Mouse (Mus musculus) G1E-ER4 (cell line): Measurements from ENCODE around the gene Olfr1154. TPM values are rescaled to one million over a fixed set of nuclear protein-coding genes. Genes with fewer than 3 reads are reported as not detected.

Source experiments
- GATA1 ChIP-seq: IDR thresholded peaks from one replicate; pipeline ENCODE4 v1.8.0; 2012; ENCODE audit warnings: low read length, inconsistent platforms
- polyA plus RNA-seq: library from polyadenylated mRNA; stranded (reverse); fragments of >175 nt; gene quantifications from 2 replicates; pipeline ENCODE4 v1.2.3, GENCODE M21; 2012

Gene Olfr1154
- polyA plus RNA-seq = not detected in 2 replicates

- TF ChIP-seq GATA1 = no peak
Observed at GRCm38 (mm10) chr2:87905066-87905465, at the start of gene Olfr1154. Olfr1154 (minus strand) TSS chr2:87905166.

- TF ChIP-seq GATA1 = no peak
Observed at GRCm38 (mm10) chr2:87953000-87953399, 48.0 kb upstream of the Olfr1154 start, which contains the start of gene Olfr1156. Olfr1156 (minus strand) TSS chr2:87953100.

GRCm38 (mm10) chr2:87945037-87945436, 40.1 kb upstream of the Olfr1154 start, which contains the start of gene Olfr1155:
Olfr1155 (minus strand) TSS chr2:87945137.
- TF ChIP-seq GATA1 = no peak

- no peak for TF ChIP-seq GATA1
Observed at GRCm38 (mm10) chr2:87894662-87895061, 10.3 kb downstream of the Olfr1154 start, which contains the start of gene Olfr1153. Olfr1153 (plus strand) TSS chr2:87894962.

- no peak for TF ChIP-seq GATA1
Observed at GRCm38 (mm10) chr2:87866192-87866591, 38.8 kb downstream of the Olfr1154 start, which contains the start of gene Olfr1152. Olfr1152 (plus strand) TSS chr2:87866492.

GRCm38 (mm10) chr2:87855562-87855961, 49.4 kb downstream of the Olfr1154 start, which contains the start of gene Olfr1151:
Olfr1151 (plus strand) TSS chr2:87855862.
- no peak for TF ChIP-seq GATA1

Other genes with a start within 250 kb of the Olfr1154 start
- not detected in 2 replicates for gene Olfr1134, start 246.7 kb downstream of the Olfr1154 start, polyA plus RNA-seq
- not detected in 2 replicates for gene Olfr1135, start 231.5 kb downstream of the Olfr1154 start, polyA plus RNA-seq
- gene Olfr1136, start 211.2 kb downstream of the Olfr1154 start, polyA plus RNA-seq = not detected in 2 replicates
- not detected in 2 replicates for gene Olfr1137, start 192.0 kb downstream of the Olfr1154 start, polyA plus RNA-seq
- gene Olfr1138, start 165.2 kb downstream of the Olfr1154 start, polyA plus RNA-seq = not detected in 2 replicates
- not detected in 2 replicates for gene Olfr1140, start 161.4 kb downstream of the Olfr1154 start, polyA plus RNA-seq
- gene Olfr1141, start 151.2 kb downstream of the Olfr1154 start, polyA plus RNA-seq = not detected in 2 replicates
- gene Olfr152, start 125.7 kb downstream of the Olfr1154 start, polyA plus RNA-seq = not detected in 2 replicates
- gene Olfr1143, start 104.6 kb downstream of the Olfr1154 start, polyA plus RNA-seq = not detected in 2 replicates
- not detected in 2 replicates for gene Olfr1145, start 95.3 kb downstream of the Olfr1154 start, polyA plus RNA-seq
- not detected in 2 replicates for gene Olfr1148, start 74.6 kb downstream of the Olfr1154 start, polyA plus RNA-seq
- not detected in 2 replicates for gene Olfr1150-ps1, start 61.2 kb downstream of the Olfr1154 start, polyA plus RNA-seq
- not detected in 2 replicates for gene Olfr1151, start 49.3 kb downstream of the Olfr1154 start, polyA plus RNA-seq
- gene Olfr1152, start 38.7 kb downstream of the Olfr1154 start, polyA plus RNA-seq = not detected in 2 replicates
- gene Olfr1153, start 10.2 kb downstream of the Olfr1154 start, polyA plus RNA-seq = not detected in 2 replicates
- gene Olfr1155, start 40.0 kb upstream of the Olfr1154 start, polyA plus RNA-seq = not detected in 2 replicates
- not detected in 2 replicates for gene Olfr1156, start 47.9 kb upstream of the Olfr1154 start, polyA plus RNA-seq
- not detected in 2 replicates for gene Olfr1157, start 63.1 kb upstream of the Olfr1154 start, polyA plus RNA-seq
- not detected in 2 replicates for gene Olfr74, start 69.5 kb upstream of the Olfr1154 start, polyA plus RNA-seq
- gene Olfr1158, start 84.9 kb upstream of the Olfr1154 start, polyA plus RNA-seq = not detected in 2 replicates
- gene Olfr1160, start 103.1 kb upstream of the Olfr1154 start, polyA plus RNA-seq = not detected in 2 replicates
- gene Olfr1161, start 117.6 kb upstream of the Olfr1154 start, polyA plus RNA-seq = not detected in 2 replicates
- gene Olfr73, start 132.5 kb upstream of the Olfr1154 start, polyA plus RNA-seq = not detected in 2 replicates
- gene Olfr1162, start 146.0 kb upstream of the Olfr1154 start, polyA plus RNA-seq = not detected in 2 replicates
- not detected in 2 replicates for gene Olfr1163, start 166.7 kb upstream of the Olfr1154 start, polyA plus RNA-seq
- gene Olfr1164, start 188.8 kb upstream of the Olfr1154 start, polyA plus RNA-seq = not detected in 2 replicates
- not detected in 2 replicates for gene Olfr1166, start 223.1 kb upstream of the Olfr1154 start, polyA plus RNA-seq